Mouse (Mus musculus): Measurements from ENCODE around the gene Ovgp1.
"Not testable (repeated sequence)": the region's sequence is repeated elsewhere in the genome, so short reads cannot be mapped to it uniquely, and the experiment has no call there.

The Ovgp1 gene

GRCm38 (mm10) chr3:105973411-105973810 lies at the start of gene Ovgp1:
TSS of gene Ovgp1 (plus strand) at chr3:105973711.
- no peak for DNase-seq

GRCm38 (mm10) chr3:105924616-105925015 lies 48.9 kb upstream of the Ovgp1 start:
- no peak for DNase-seq

GRCm38 (mm10) chr3:105927561-105928194 lies 45.8 kb upstream of the Ovgp1 start:
- DNase-seq = no peak

GRCm38 (mm10) chr3:105928195-105928569 lies 45.3 kb upstream of the Ovgp1 start:
- DNase-seq = no peak

- DNase-seq = no peak
Measured at GRCm38 (mm10) chr3:105928781-105929180, 44.7 kb upstream of the Ovgp1 start.

- no peak for DNase-seq
Measured at GRCm38 (mm10) chr3:105929821-105930220, 43.7 kb upstream of the Ovgp1 start.

- no peak for DNase-seq
Measured at GRCm38 (mm10) chr3:105931095-105931494, 42.4 kb upstream of the Ovgp1 start.

- DNase-seq = no peak
Measured at GRCm38 (mm10) chr3:105932240-105933071, 41.1 kb upstream of the Ovgp1 start, which contains the start of gene I830077J02Rik. TSS of gene I830077J02Rik (minus strand) at chr3:105932664.

GRCm38 (mm10) chr3:105933926-105934325 lies 39.6 kb upstream of the Ovgp1 start:
- no peak for DNase-seq

GRCm38 (mm10) chr3:105935033-105935432 lies 38.5 kb upstream of the Ovgp1 start:
- peak; percentile 78 for DNase-seq

- DNase-seq = no peak
Measured at GRCm38 (mm10) chr3:105936111-105936510, 37.4 kb upstream of the Ovgp1 start.

- DNase-seq = no peak
Measured at GRCm38 (mm10) chr3:105951348-105951747, 22.2 kb upstream of the Ovgp1 start.

- no peak for DNase-seq
Measured at GRCm38 (mm10) chr3:105957235-105957634, 16.3 kb upstream of the Ovgp1 start.

- DNase-seq = no peak
Measured at GRCm38 (mm10) chr3:105958204-105958603, 15.3 kb upstream of the Ovgp1 start.

- DNase-seq = peak; percentile 98
Measured at GRCm38 (mm10) chr3:105958974-105959580, 14.4 kb upstream of the Ovgp1 start, which contains the start of gene Wdr77. TSS of gene Wdr77 (plus strand) at chr3:105959369.

GRCm38 (mm10) chr3:105959585-105959984 lies 13.9 kb upstream of the Ovgp1 start:
- no peak for DNase-seq

- no peak for DNase-seq
Measured at GRCm38 (mm10) chr3:105959999-105960398, 13.5 kb upstream of the Ovgp1 start, which contains the start of gene Atp5f1. TSS of gene Atp5f1 (minus strand) at chr3:105960099.

GRCm38 (mm10) chr3:105960700-105961099 lies 12.8 kb upstream of the Ovgp1 start:
- peak; percentile 7 for DNase-seq

- DNase-seq = no peak
Measured at GRCm38 (mm10) chr3:105971831-105972446, 1.6 kb upstream of the Ovgp1 start.

- DNase-seq = no peak
Measured at GRCm38 (mm10) chr3:105974174-105974573, 663 bp downstream of the Ovgp1 start.

GRCm38 (mm10) chr3:105989611-105990010 lies 16.1 kb downstream of the Ovgp1 start:
- DNase-seq = not testable (repeated sequence)

- peak; percentile 71 for DNase-seq
Measured at GRCm38 (mm10) chr3:105991653-105992283, 18.3 kb downstream of the Ovgp1 start.

GRCm38 (mm10) chr3:105994730-105995129 lies 21.2 kb downstream of the Ovgp1 start:
- DNase-seq = no peak

All from lung, postnatal 10 days (tissue).